Mouse (Mus musculus) kidney, embryonic 16.5 days (tissue): ENCODE measurements around the gene Pou3f1. TPM values are rescaled to one million over a fixed set of nuclear protein-coding genes. Genes with fewer than 3 reads are reported as not detected.
A peak's percentile ranks its signal among the peaks of the same experiment; 100 is the strongest.

Experiments used
- ATAC-seq: fragments of 200-750 bp; cut with Nextera tagmentation; 2 replicates; pipeline ENCODE4 v1.8.0; 2017; ENCODE audit warnings: moderate TSS enrichment; ENCODE audit not compliant: low FRiP score, low TSS enrichment
- H3K27ac ChIP-seq: fragments of 300-500 bp; sonication (generic); 2 replicates; pipeline ENCODE4 v1.5.1; 2014; ENCODE audit warnings: low read length
- H3K27me3 ChIP-seq: fragments of 300-500 bp; sonication (generic); 2 replicates; pipeline ENCODE4 v1.6.1; 2014; ENCODE audit warnings: low read length, control low read depth, mixed read lengths; ENCODE audit not compliant: insufficient read depth
- H3K36me3 ChIP-seq: fragments of 300-500 bp; sonication (generic); 2 replicates; pipeline ENCODE4 v1.6.1; 2014; ENCODE audit warnings: low read length, control low read depth, mixed read lengths; ENCODE audit not compliant: insufficient read depth
- H3K4me1 ChIP-seq: fragments of 300-500 bp; sonication (generic); 2 replicates; pipeline ENCODE4 v1.6.1; 2014; ENCODE audit warnings: low read length, control low read depth, mixed read lengths; ENCODE audit not compliant: insufficient read depth
- H3K4me2 ChIP-seq: fragments of 300-500 bp; sonication (generic); replicated peaks from 2 replicates; pipeline ENCODE4 v1.6.1; 2014; ENCODE audit warnings: low read depth, low read length
- H3K4me3 ChIP-seq: fragments of 300-500 bp; sonication (generic); 2 replicates; pipeline ENCODE4 v1.5.1; 2014; ENCODE audit warnings: mild to moderate bottlenecking, low read length
- H3K9ac ChIP-seq: fragments of 300-500 bp; sonication (generic); replicated peaks from 2 replicates; pipeline ENCODE4 v1.6.1; 2014; ENCODE audit warnings: low read length
- H3K9me3 ChIP-seq: fragments of 300-500 bp; sonication (generic); 2 replicates; pipeline ENCODE4 v1.6.1; 2016; ENCODE audit warnings: low read length, control low read depth
- WGBS: fragments of 180-500 bp; shearing (Covaris S2); extraction: QIAGEN DNeasy Blood & Tissue Kit; methylation state at CpG from one replicate; pipeline ENCODE4 v1.1.7; 2014; 5-methylcytosine and 5-hydroxymethylcytosine counted together
- polyA plus RNA-seq: library from polyadenylated mRNA; unstranded; fragments of >200 nt; fragmentation: Nextera tagmentation; extraction: Ambion mirVana; gene quantifications from 2 replicates; pipeline ENCODE4 v1.2.1, GENCODE M21; 2015

Gene Pou3f1
- polyA plus RNA-seq = 0.37 and 0.40 TPM in 2 replicates

- peak within 1 kb of the TSS; percentile 57 for H3K9ac ChIP-seq
- H3K4me3 ChIP-seq = peak within 1 kb of the TSS; percentile 67
- peaks cover 43% of the 10 kb centered on the region for H3K4me1 ChIP-seq
- peaks cover 86% of the 10 kb centered on the region for H3K27me3 ChIP-seq
- 2% methylated on average over 15 of the region's 15 CpGs for WGBS
- H3K27ac ChIP-seq = no peak within 1 kb of the TSS
- ATAC-seq = no peak
- peak within 1 kb of the TSS; percentile 97 for H3K4me2 ChIP-seq
- no peaks in the 10 kb centered on the region for H3K9me3 ChIP-seq
- no peaks in the 10 kb centered on the region for H3K36me3 ChIP-seq
These were observed at the start of gene Pou3f1 for GRCm38 (mm10) chr4:124656518-124656853. Gene Pou3f1, plus strand, starts transcription at chr4:124656807.

GRCm38 (mm10) chr4:124607166-124607565 lies 49.4 kb upstream of the Pou3f1 start:
- Histone ChIP-seq H3K4me1 (no peaks in the 10 kb centered on the region), H3K9me3 (no peaks in the 10 kb centered on the region), H3K36me3 (no peaks in the 10 kb centered on the region), H3K4me2 (no peak overlapping the region), H3K4me3 (no peak overlapping the region), H3K9ac (no peak overlapping the region), H3K27ac (no peak overlapping the region), H3K27me3 (peaks cover 21% of the 10 kb centered on the region; the same call in 1 of the 2 replicates)
- no peak for ATAC-seq
- 69% methylated on average over 8 of the region's 8 CpGs for WGBS

- no peak overlapping the region for H3K9ac ChIP-seq
- H3K4me2 ChIP-seq = no peak overlapping the region
- no peak for ATAC-seq
- H3K4me3 ChIP-seq = no peak overlapping the region
- H3K9me3 ChIP-seq = no peaks in the 10 kb centered on the region
- H3K27ac ChIP-seq = no peak overlapping the region
- no peaks in the 10 kb centered on the region for H3K36me3 ChIP-seq
- H3K27me3 ChIP-seq = peaks cover 18% of the 10 kb centered on the region; the same call in 1 of the 2 replicates
- WGBS = 54% methylated on average over 2 of the region's 2 CpGs
- H3K4me1 ChIP-seq = 0 out of 2 replicates have a peak, but pooled peaks cover 1% of the 10 kb centered on the region
These were observed 46.5 kb upstream of the Pou3f1 start for GRCm38 (mm10) chr4:124610066-124610465.

- peaks cover 16% of the 10 kb centered on the region; the same call in 1 of the 2 replicates for H3K27me3 ChIP-seq
- H3K4me3 ChIP-seq = no peak within 1 kb of the TSS
- no peak within 1 kb of the TSS for H3K4me2 ChIP-seq
- ATAC-seq = no peak
- H3K9me3 ChIP-seq = no peaks in the 10 kb centered on the region
- H3K27ac ChIP-seq = no peak within 1 kb of the TSS
- no peaks in the 10 kb centered on the region for H3K36me3 ChIP-seq
- H3K9ac ChIP-seq = no peak within 1 kb of the TSS
- H3K4me1 ChIP-seq = 0 out of 2 replicates have a peak, but pooled peaks cover 4% of the 10 kb centered on the region
- WGBS = 83% methylated on average over 2 of the region's 2 CpGs
These were observed 45.9 kb upstream of the Pou3f1 start, which contains the start of gene 3100002H09Rik for GRCm38 (mm10) chr4:124610703-124611102. Gene 3100002H09Rik, minus strand, starts transcription at chr4:124610803.

- H3K36me3 ChIP-seq = no peaks in the 10 kb centered on the region
- peaks cover 16% of the 10 kb centered on the region; the same call in 1 of the 2 replicates for H3K27me3 ChIP-seq
- H3K9ac ChIP-seq = no peak overlapping the region
- no peak overlapping the region for H3K4me3 ChIP-seq
- WGBS = 65% methylated on average over 4 of the region's 4 CpGs
- no peaks in the 10 kb centered on the region for H3K9me3 ChIP-seq
- no peak overlapping the region for H3K4me2 ChIP-seq
- no peak for ATAC-seq
- H3K4me1 ChIP-seq = 0 out of 2 replicates have a peak, but pooled peaks cover 4% of the 10 kb centered on the region
- H3K27ac ChIP-seq = no peak overlapping the region
These were observed 44.8 kb upstream of the Pou3f1 start for GRCm38 (mm10) chr4:124611768-124612167.

- WGBS = 0% methylated on average over 1 of the region's 1 CpGs
- H3K27ac ChIP-seq = no peak overlapping the region
- no peak overlapping the region for H3K4me2 ChIP-seq
- ATAC-seq = peak; percentile 20; the same call in 1 of the 2 replicates
- H3K9me3 ChIP-seq = no peaks in the 10 kb centered on the region
- H3K4me1 ChIP-seq = 0 out of 2 replicates have a peak, but pooled peaks cover 7% of the 10 kb centered on the region
- H3K27me3 ChIP-seq = peaks cover 16% of the 10 kb centered on the region; the same call in 1 of the 2 replicates
- no peak overlapping the region for H3K4me3 ChIP-seq
- no peak overlapping the region for H3K9ac ChIP-seq
- H3K36me3 ChIP-seq = no peaks in the 10 kb centered on the region
These were observed 42.4 kb upstream of the Pou3f1 start for GRCm38 (mm10) chr4:124614189-124614588.

GRCm38 (mm10) chr4:124615406-124615960 lies 41.1 kb upstream of the Pou3f1 start:
- no peak overlapping the region for H3K9ac ChIP-seq
- no peak overlapping the region for H3K4me2 ChIP-seq
- H3K27ac ChIP-seq = no peak overlapping the region
- 33% methylated on average over 14 of the region's 14 CpGs for WGBS
- no peaks in the 10 kb centered on the region for H3K9me3 ChIP-seq
- no peaks in the 10 kb centered on the region for H3K36me3 ChIP-seq
- no peak overlapping the region for H3K4me3 ChIP-seq
- ATAC-seq = no peak
- H3K27me3 ChIP-seq = peaks cover 16% of the 10 kb centered on the region; the same call in 1 of the 2 replicates
- 0 out of 2 replicates have a peak, but pooled peaks cover 7% of the 10 kb centered on the region for H3K4me1 ChIP-seq

- 53% methylated on average over 9 of the region's 9 CpGs for WGBS
- H3K27me3 ChIP-seq = peaks cover 16% of the 10 kb centered on the region; the same call in 1 of the 2 replicates
- H3K9me3 ChIP-seq = no peaks in the 10 kb centered on the region
- no peak overlapping the region for H3K4me3 ChIP-seq
- no peak for ATAC-seq
- H3K4me2 ChIP-seq = no peak overlapping the region
- H3K36me3 ChIP-seq = no peaks in the 10 kb centered on the region
- no peak overlapping the region for H3K27ac ChIP-seq
- H3K4me1 ChIP-seq = 0 out of 2 replicates have a peak, but pooled peaks cover 7% of the 10 kb centered on the region
- no peak overlapping the region for H3K9ac ChIP-seq
These were observed 40.6 kb upstream of the Pou3f1 start for GRCm38 (mm10) chr4:124615986-124616385.

GRCm38 (mm10) chr4:124616636-124617035 lies 40.0 kb upstream of the Pou3f1 start:
- WGBS = 43% methylated on average over 1 of the region's 1 CpGs
- H3K9ac ChIP-seq = no peak overlapping the region
- no peak overlapping the region for H3K4me3 ChIP-seq
- no peak overlapping the region for H3K27ac ChIP-seq
- H3K4me1 ChIP-seq = 0 out of 2 replicates have a peak, but pooled peaks cover 7% of the 10 kb centered on the region
- H3K4me2 ChIP-seq = no peak overlapping the region
- H3K9me3 ChIP-seq = no peaks in the 10 kb centered on the region
- peaks cover 13% of the 10 kb centered on the region; the same call in 1 of the 2 replicates for H3K27me3 ChIP-seq
- H3K36me3 ChIP-seq = no peaks in the 10 kb centered on the region
- ATAC-seq = no peak

- Histone ChIP-seq H3K27me3 (peaks cover 6% of the 10 kb centered on the region; the same call in 1 of the 2 replicates), H3K4me1 (0 out of 2 replicates have a peak, but pooled peaks cover 7% of the 10 kb centered on the region), H3K4me3 (no peak overlapping the region), H3K9me3 (no peaks in the 10 kb centered on the region), H3K36me3 (no peaks in the 10 kb centered on the region), H3K27ac (no peak overlapping the region), H3K9ac (no peak overlapping the region), H3K4me2 (peak overlapping the region; percentile 7; the same call in 1 of the 2 replicates)
- 13% methylated on average over 16 of the region's 16 CpGs for WGBS
- ATAC-seq = no peak
These were observed 38.0 kb upstream of the Pou3f1 start for GRCm38 (mm10) chr4:124618599-124618998.
